Mouse (Mus musculus): ENCODE results near the gene Lrriq1. TPM values are rescaled to one million over a fixed set of nuclear protein-coding genes. Genes with fewer than 3 reads are reported as not detected.

Lrriq1 gene
- polyA plus RNA-seq, 1 experiment, result not detected

Other genes with a start within 250 kb of the Lrriq1 start
- gene Alx1, start 206.1 kb downstream of the Lrriq1 start, polyA plus RNA-seq (2012; ENCODE audit: insufficient read depth, insufficient read length, missing spikeins), result not detected in 2 replicates
- not detected in 2 replicates for gene Slc6a15, start 131.5 kb upstream of the Lrriq1 start, polyA plus RNA-seq (2012; ENCODE audit: insufficient read depth, insufficient read length, missing spikeins)

All from brown adipose tissue, adult 24 weeks (tissue).